Mouse (Mus musculus): Measurements from ENCODE around the gene Hsd3b7. TPM values are rescaled to one million over a fixed set of nuclear protein-coding genes. Genes with fewer than 3 reads are reported as not detected.

Hsd3b7 gene
- 6.5 and 7.9 TPM in 2 replicates for polyA plus RNA-seq (2014; fragmentation: Nextera tagmentation; extraction: Ambion mirVana)

GRCm38 (mm10) chr7:127800435-127801009 is at the start of gene Hsd3b7:
TSS of gene Hsd3b7 (plus strand) at chr7:127800604.
- Histone ChIP-seq H3K4me1 (replicated peaks; ENCODE audit: control insufficient read depth, insufficient read depth, low read length) (no peaks in the 10 kb centered on the region), H3K27ac (ENCODE audit: low read depth, low read length) (no peak within 1 kb of the TSS), H3K4me2 (ENCODE audit: low read depth, low read length, severe bottlenecking) (no peak within 1 kb of the TSS), H3K36me3 (ENCODE audit: control insufficient read depth, insufficient read depth, low read length) (peaks cover 20% of the 10 kb centered on the region), H3K9me3 (ENCODE audit: control insufficient read depth, low read length) (no peaks in the 10 kb centered on the region), H3K9ac (ENCODE audit: low read length) (no peak within 1 kb of the TSS), H3K4me3 (ENCODE audit: low read depth, low read length) (no peak within 1 kb of the TSS), H3K27me3 (ENCODE audit: control insufficient read depth, insufficient read depth, low read length) (no peaks in the 10 kb centered on the region)
- DNase-seq (ENCODE audit: low spot score): peak; percentile 95
- peak; percentile 86 for ATAC-seq (replicated peaks; ENCODE audit: low FRiP score)
- WGBS: 36% methylated on average over 6 of the region's 6 CpGs

GRCm38 (mm10) chr7:127751619-127752018 is 48.8 kb upstream of the Hsd3b7 start:
- Histone ChIP-seq H3K36me3 (ENCODE audit: control insufficient read depth, insufficient read depth, low read length) (peaks cover 16% of the 10 kb centered on the region), H3K9me3 (ENCODE audit: control insufficient read depth, low read length) (no peaks in the 10 kb centered on the region), H3K4me1 (replicated peaks; ENCODE audit: control insufficient read depth, insufficient read depth, low read length) (no peaks in the 10 kb centered on the region; the same call in 1 of the 2 replicates), H3K27ac (ENCODE audit: low read depth, low read length) (no peak overlapping the region), H3K9ac (ENCODE audit: low read length) (no peak overlapping the region), H3K27me3 (ENCODE audit: control insufficient read depth, insufficient read depth, low read length) (no peaks in the 10 kb centered on the region), H3K4me2 (ENCODE audit: low read depth, low read length, severe bottlenecking) (no peak overlapping the region), H3K4me3 (ENCODE audit: low read depth, low read length) (no peak overlapping the region)
- no peak for DNase-seq (ENCODE audit: low spot score)
- ATAC-seq (replicated peaks; ENCODE audit: low FRiP score): no peak
- 94% methylated on average over 5 of the region's 5 CpGs for WGBS

- H3K27ac ChIP-seq (ENCODE audit: low read depth, low read length): no peak overlapping the region
- WGBS: 96% methylated on average over 27 of the region's 27 CpGs
- no peaks in the 10 kb centered on the region; the same call in 1 of the 2 replicates for H3K4me1 ChIP-seq (replicated peaks; ENCODE audit: control insufficient read depth, insufficient read depth, low read length)
- no peak overlapping the region for H3K9ac ChIP-seq (ENCODE audit: low read length)
- ATAC-seq (replicated peaks; ENCODE audit: low FRiP score) (no peak), DNase-seq (ENCODE audit: low spot score) (no peak)
- no peaks in the 10 kb centered on the region for H3K27me3 ChIP-seq (ENCODE audit: control insufficient read depth, insufficient read depth, low read length)
- no peak overlapping the region for H3K4me2 ChIP-seq (ENCODE audit: low read depth, low read length, severe bottlenecking)
- no peak overlapping the region for H3K4me3 ChIP-seq (ENCODE audit: low read depth, low read length)
- no peaks in the 10 kb centered on the region for H3K9me3 ChIP-seq (ENCODE audit: control insufficient read depth, low read length)
- H3K36me3 ChIP-seq (ENCODE audit: control insufficient read depth, insufficient read depth, low read length): peaks cover 16% of the 10 kb centered on the region
These were observed 48.3 kb upstream of the Hsd3b7 start for GRCm38 (mm10) chr7:127752069-127752468.

GRCm38 (mm10) chr7:127753158-127753557 is 47.2 kb upstream of the Hsd3b7 start:
- Histone ChIP-seq H3K9ac (ENCODE audit: low read length) (no peak overlapping the region), H3K4me2 (ENCODE audit: low read depth, low read length, severe bottlenecking) (no peak overlapping the region), H3K4me1 (replicated peaks; ENCODE audit: control insufficient read depth, insufficient read depth, low read length) (no peaks in the 10 kb centered on the region), H3K9me3 (ENCODE audit: control insufficient read depth, low read length) (no peaks in the 10 kb centered on the region), H3K36me3 (ENCODE audit: control insufficient read depth, insufficient read depth, low read length) (peaks cover 16% of the 10 kb centered on the region), H3K4me3 (ENCODE audit: low read depth, low read length) (no peak overlapping the region), H3K27ac (ENCODE audit: low read depth, low read length) (no peak overlapping the region), H3K27me3 (ENCODE audit: control insufficient read depth, insufficient read depth, low read length) (no peaks in the 10 kb centered on the region)
- whole genome bisulfite sequencing: 77% methylated on average over 5 of the region's 5 CpGs
- DNase-seq (ENCODE audit: low spot score): no peak
- no peak for ATAC-seq (replicated peaks; ENCODE audit: low FRiP score)

GRCm38 (mm10) chr7:127753741-127754140 is 46.7 kb upstream of the Hsd3b7 start:
- WGBS: 92% methylated on average over 7 of the region's 7 CpGs
- H3K9ac ChIP-seq (ENCODE audit: low read length): no peak overlapping the region
- H3K4me2 ChIP-seq (ENCODE audit: low read depth, low read length, severe bottlenecking): no peak overlapping the region
- H3K4me1 ChIP-seq (replicated peaks; ENCODE audit: control insufficient read depth, insufficient read depth, low read length): no peaks in the 10 kb centered on the region
- H3K9me3 ChIP-seq (ENCODE audit: control insufficient read depth, low read length): no peaks in the 10 kb centered on the region
- no peak overlapping the region for H3K4me3 ChIP-seq (ENCODE audit: low read depth, low read length)
- DNase-seq (ENCODE audit: low spot score): no peak
- no peaks in the 10 kb centered on the region for H3K27me3 ChIP-seq (ENCODE audit: control insufficient read depth, insufficient read depth, low read length)
- H3K27ac ChIP-seq (ENCODE audit: low read depth, low read length): no peak overlapping the region
- ATAC-seq (replicated peaks; ENCODE audit: low FRiP score): no peak
- H3K36me3 ChIP-seq (ENCODE audit: control insufficient read depth, insufficient read depth, low read length): peaks cover 16% of the 10 kb centered on the region

- Histone ChIP-seq H3K27ac (ENCODE audit: low read depth, low read length) (no peak overlapping the region), H3K9me3 (ENCODE audit: control insufficient read depth, low read length) (no peaks in the 10 kb centered on the region), H3K4me3 (ENCODE audit: low read depth, low read length) (no peak overlapping the region), H3K27me3 (ENCODE audit: control insufficient read depth, insufficient read depth, low read length) (no peaks in the 10 kb centered on the region), H3K9ac (ENCODE audit: low read length) (no peak overlapping the region), H3K36me3 (ENCODE audit: control insufficient read depth, insufficient read depth, low read length) (peaks cover 8% of the 10 kb centered on the region), H3K4me1 (replicated peaks; ENCODE audit: control insufficient read depth, insufficient read depth, low read length) (no peaks in the 10 kb centered on the region), H3K4me2 (ENCODE audit: low read depth, low read length, severe bottlenecking) (no peak overlapping the region)
- DNase-seq (ENCODE audit: low spot score) (no peak), ATAC-seq (replicated peaks; ENCODE audit: low FRiP score) (no peak)
- WGBS: 80% methylated on average over 6 of the region's 6 CpGs
These were observed 40.7 kb upstream of the Hsd3b7 start for GRCm38 (mm10) chr7:127759716-127760115.

- ATAC-seq (replicated peaks; ENCODE audit: low FRiP score): no peak
- Histone ChIP-seq H3K4me1 (replicated peaks; ENCODE audit: control insufficient read depth, insufficient read depth, low read length) (no peaks in the 10 kb centered on the region), H3K36me3 (ENCODE audit: control insufficient read depth, insufficient read depth, low read length) (peaks cover 6% of the 10 kb centered on the region), H3K27me3 (ENCODE audit: control insufficient read depth, insufficient read depth, low read length) (no peaks in the 10 kb centered on the region), H3K27ac (ENCODE audit: low read depth, low read length) (no peak overlapping the region), H3K9ac (ENCODE audit: low read length) (no peak overlapping the region), H3K4me3 (ENCODE audit: low read depth, low read length) (no peak overlapping the region), H3K4me2 (ENCODE audit: low read depth, low read length, severe bottlenecking) (no peak overlapping the region), H3K9me3 (ENCODE audit: control insufficient read depth, low read length) (no peaks in the 10 kb centered on the region)
- WGBS: 96% methylated on average over 3 of the region's 3 CpGs
- no peak for DNase-seq (ENCODE audit: low spot score)
These were observed 39.9 kb upstream of the Hsd3b7 start for GRCm38 (mm10) chr7:127760478-127760877.

GRCm38 (mm10) chr7:127761026-127761425 is 39.4 kb upstream of the Hsd3b7 start:
- Histone ChIP-seq H3K4me3 (ENCODE audit: low read depth, low read length) (no peak overlapping the region), H3K4me1 (replicated peaks; ENCODE audit: control insufficient read depth, insufficient read depth, low read length) (no peaks in the 10 kb centered on the region), H3K4me2 (ENCODE audit: low read depth, low read length, severe bottlenecking) (no peak overlapping the region), H3K27ac (ENCODE audit: low read depth, low read length) (no peak overlapping the region), H3K27me3 (ENCODE audit: control insufficient read depth, insufficient read depth, low read length) (no peaks in the 10 kb centered on the region), H3K36me3 (ENCODE audit: control insufficient read depth, insufficient read depth, low read length) (peaks cover 6% of the 10 kb centered on the region), H3K9me3 (ENCODE audit: control insufficient read depth, low read length) (no peaks in the 10 kb centered on the region), H3K9ac (ENCODE audit: low read length) (no peak overlapping the region)
- peak; percentile 81 for DNase-seq (ENCODE audit: low spot score)
- ATAC-seq (replicated peaks; ENCODE audit: low FRiP score): no peak
- WGBS: 52% methylated on average over 7 of the region's 7 CpGs

- no peak overlapping the region for H3K4me3 ChIP-seq (ENCODE audit: low read depth, low read length)
- no peak overlapping the region for H3K27ac ChIP-seq (ENCODE audit: low read depth, low read length)
- no peaks in the 10 kb centered on the region for H3K27me3 ChIP-seq (ENCODE audit: control insufficient read depth, insufficient read depth, low read length)
- no peak for DNase-seq (ENCODE audit: low spot score)
- WGBS: 90% methylated on average over 4 of the region's 4 CpGs
- ATAC-seq (replicated peaks; ENCODE audit: low FRiP score): no peak
- no peak overlapping the region for H3K4me2 ChIP-seq (ENCODE audit: low read depth, low read length, severe bottlenecking)
- H3K9me3 ChIP-seq (ENCODE audit: control insufficient read depth, low read length): no peaks in the 10 kb centered on the region
- peaks cover 10% of the 10 kb centered on the region; the same call in 1 of the 2 replicates for H3K36me3 ChIP-seq (ENCODE audit: control insufficient read depth, insufficient read depth, low read length)
- H3K4me1 ChIP-seq (replicated peaks; ENCODE audit: control insufficient read depth, insufficient read depth, low read length): peaks cover 3% of the 10 kb centered on the region; the same call in 1 of the 2 replicates
- H3K9ac ChIP-seq (ENCODE audit: low read length): no peak overlapping the region
These were observed 36.8 kb upstream of the Hsd3b7 start for GRCm38 (mm10) chr7:127763642-127764041.

Measured in forebrain, embryonic 11.5 days (tissue).